In genomic region chr2:163067233-163067632, GRCm38 (mm10) we compare ENCODE assay signal across 39 mouse cellular contexts. TPM values are rescaled to one million over a fixed set of nuclear protein-coding genes. Genes with fewer than 3 reads are reported as not detected.
"Had no signal": no experiment of that assay in that cellular context is flagged by ENCODE, and none has a peak within 500 bp of the region (broad histone marks: within the 10 kb centered on the region; RNA-seq: fewer than 3 reads in every experiment).

No protein-coding gene starts in this region.

- H3K4me1 ChIP-seq: heart, embryonic 15.5 days; hindbrain, embryonic 13.5 days; hindbrain, embryonic 15.5 days; limb, embryonic 10.5 days; limb, embryonic 12.5 days; liver, embryonic 13.5 days had no signal

- ATAC-seq: hindbrain, postnatal 0 days; liver, postnatal 0 days had no signal

- H3K4me3 ChIP-seq: heart, adult 2 months; heart, embryonic 13.5 days; heart, embryonic 15.5 days; hindbrain, embryonic 13.5 days; hindbrain, embryonic 15.5 days; left cerebral cortex, adult 2 months; limb, embryonic 10.5 days; limb, embryonic 12.5 days; liver, embryonic 13.5 days; liver, embryonic 15.5 days had no signal

- H3K27me3 ChIP-seq: heart, embryonic 13.5 days; heart, embryonic 15.5 days; hindbrain, embryonic 13.5 days; hindbrain, embryonic 15.5 days; limb, embryonic 12.5 days; liver, embryonic 13.5 days; liver, embryonic 15.5 days had no signal

- DNase-seq: gastrocnemius, postnatal 14 days; gastrocnemius, postnatal 36 days; heart, adult 11 months; heart, adult 2 months; heart, postnatal 14 days; heart, postnatal 36 days; kidney, adult 11 months; kidney, adult 2 months; kidney, adult 9 months; kidney, postnatal 10 days; kidney, postnatal 25 days; kidney, postnatal 4 days; layer of hippocampus, adult 9-11 months; layer of hippocampus, postnatal 36 days; liver; liver, embryonic 13.5 days; liver, postnatal 0 days had no signal

- H3K4me2 ChIP-seq: heart, embryonic 11.5 days; heart, embryonic 13.5 days; heart, embryonic 15.5 days; hindbrain, embryonic 13.5 days; hindbrain, embryonic 15.5 days; limb, embryonic 12.5 days; liver, embryonic 11.5 days; liver, embryonic 13.5 days; liver, embryonic 15.5 days had no signal

- H3K36me3 ChIP-seq: heart, embryonic 15.5 days; hindbrain, embryonic 15.5 days had no signal

- H3K9me3 ChIP-seq: heart, embryonic 13.5 days; heart, embryonic 15.5 days; hindbrain, embryonic 13.5 days; hindbrain, embryonic 15.5 days; limb, embryonic 10.5 days; limb, embryonic 12.5 days; liver, embryonic 13.5 days; liver, embryonic 15.5 days had no signal

- H3K27ac ChIP-seq: heart, adult 2 months; heart, embryonic 13.5 days; heart, embryonic 15.5 days; hindbrain, embryonic 13.5 days; hindbrain, embryonic 15.5 days; hindbrain, postnatal 0 days; left cerebral cortex, adult 2 months; limb, embryonic 10.5 days; limb, embryonic 12.5 days; liver, embryonic 13.5 days; liver, embryonic 15.5 days had no signal

- H3K9ac ChIP-seq: heart, embryonic 13.5 days; heart, embryonic 15.5 days; hindbrain, embryonic 13.5 days; hindbrain, embryonic 15.5 days; limb, embryonic 12.5 days; liver, embryonic 13.5 days; liver, embryonic 15.5 days; liver, postnatal 0 days had no signal

RNA-seq across cellular contexts. Expression of gene Gtsf1l, which starts 20.4 kb away (rescaled TPM):
- total RNA-seq: gastrocnemius, adult 18-20 months; gastrocnemius, adult 8-10 months; gastrocnemius, postnatal 14 days; gastrocnemius, postnatal 36 days; heart, adult 2 months; heart, postnatal 14 days; heart, postnatal 36 days; hematopoietic stem cell, adult 5-6 weeks; hindbrain, postnatal 0 days; layer of hippocampus, adult 8-10 months; layer of hippocampus, postnatal 14 days; layer of hippocampus, postnatal 36 days; left cerebral cortex, adult 2 months; left cerebral cortex, postnatal 14 days; left cerebral cortex, postnatal 36 days had no signal
- polyA plus RNA-seq: heart, embryonic 11.5 days; heart, embryonic 13.5 days; heart, embryonic 15.5 days; heart, postnatal 0 days; hindbrain, embryonic 13.5 days; hindbrain, embryonic 15.5 days; hindbrain, postnatal 0 days; intestine, embryonic 14.5 days; kidney, adult 2 months; kidney, embryonic 16.5 days; limb, embryonic 10.5 days; limb, embryonic 12.5 days; limb, embryonic 14.5 days; liver, embryonic 11.5 days; liver, embryonic 13.5 days; liver, embryonic 15.5 days; liver, postnatal 0 days had no signal
